Mouse (Mus musculus): Measurements from ENCODE around the gene Lmod1. TPM values are rescaled to one million over a fixed set of nuclear protein-coding genes. Genes with fewer than 3 reads are reported as not detected.
A peak's percentile ranks its signal among the peaks of the same experiment; 100 is the strongest.
"Not testable (repeated sequence)": the region's sequence is repeated elsewhere in the genome, so short reads cannot be mapped to it uniquely, and the experiment has no call there.

Gene Lmod1
- total RNA-seq, 2 experiments from 2014 or later = 1.7 to 3.8 TPM

- no peak for DNase-seq
Measured at GRCm38 (mm10) chr1:135362115-135362514, 37.5 kb downstream of the Lmod1 start.

- no peak for DNase-seq
Measured at GRCm38 (mm10) chr1:135363446-135363845, 38.8 kb downstream of the Lmod1 start.

- DNase-seq = no peak
Measured at GRCm38 (mm10) chr1:135366380-135366779, 41.8 kb downstream of the Lmod1 start.

DNA sequence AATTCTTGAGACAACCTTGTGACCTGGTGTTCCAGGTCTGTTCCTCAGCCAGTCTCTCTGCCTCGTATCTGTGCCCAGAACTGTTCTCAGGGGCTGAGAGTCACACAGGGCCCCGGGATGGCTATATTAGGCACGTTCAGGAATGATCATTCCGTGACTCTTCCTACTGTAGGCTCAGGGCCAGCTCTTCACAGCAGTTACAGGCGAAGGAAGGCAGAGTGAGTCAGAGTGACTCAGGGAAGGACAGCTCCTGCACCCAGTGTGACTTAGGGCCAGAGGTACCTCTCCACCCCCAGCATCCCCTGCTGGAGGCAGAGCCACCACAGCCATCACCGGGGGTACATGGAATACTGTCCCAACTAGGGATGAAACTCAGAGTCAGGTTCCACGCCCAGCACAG is 42.4 kb downstream of the Lmod1 start:
- DNase-seq = peak; percentile 54

GRCm38 (mm10) chr1:135367595-135367994 is 43.0 kb downstream of the Lmod1 start:
- DNase-seq = no peak

DNA sequence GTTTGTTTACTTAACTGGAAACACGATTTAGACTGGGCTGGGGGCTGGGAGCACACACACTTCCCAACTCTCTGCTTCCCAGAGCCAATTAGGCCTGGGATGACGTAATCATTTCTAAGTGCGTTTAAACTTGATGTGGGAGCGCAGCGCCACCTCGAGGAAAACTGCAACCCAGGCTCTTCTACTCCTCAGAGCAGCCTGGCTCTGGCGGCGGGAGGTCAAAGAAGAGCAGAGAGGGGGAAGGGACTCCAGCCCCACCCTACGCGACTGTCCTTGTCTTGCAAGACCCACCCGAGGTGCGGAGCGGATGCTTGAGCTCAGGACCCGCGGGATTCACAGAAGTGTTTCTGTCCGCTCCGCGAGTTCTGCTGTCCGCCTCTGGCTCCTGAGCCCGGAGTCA is 43.6 kb downstream of the Lmod1 start:
- peak; percentile 90 for DNase-seq

DNA sequence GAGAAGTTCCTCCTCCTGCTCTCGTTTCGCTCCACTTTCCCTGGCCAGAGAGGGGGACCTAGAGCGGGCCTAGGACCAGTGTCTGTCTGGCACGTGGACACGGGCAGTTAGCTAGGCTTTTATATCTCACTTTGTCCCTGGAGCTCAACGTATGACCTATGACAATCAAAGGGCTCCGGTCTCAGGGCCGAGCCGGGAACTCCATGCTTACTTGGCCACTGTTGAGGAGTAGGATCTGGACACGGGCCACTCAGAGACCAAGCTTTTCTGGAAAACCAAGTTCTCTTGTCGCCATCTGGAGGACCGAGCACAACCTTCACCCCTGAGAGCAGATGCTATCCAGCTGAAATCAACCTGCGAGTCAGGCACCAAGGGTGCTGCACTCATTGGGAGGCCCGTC is 44.4 kb downstream of the Lmod1 start:
- peak; percentile 76 for DNase-seq

DNA sequence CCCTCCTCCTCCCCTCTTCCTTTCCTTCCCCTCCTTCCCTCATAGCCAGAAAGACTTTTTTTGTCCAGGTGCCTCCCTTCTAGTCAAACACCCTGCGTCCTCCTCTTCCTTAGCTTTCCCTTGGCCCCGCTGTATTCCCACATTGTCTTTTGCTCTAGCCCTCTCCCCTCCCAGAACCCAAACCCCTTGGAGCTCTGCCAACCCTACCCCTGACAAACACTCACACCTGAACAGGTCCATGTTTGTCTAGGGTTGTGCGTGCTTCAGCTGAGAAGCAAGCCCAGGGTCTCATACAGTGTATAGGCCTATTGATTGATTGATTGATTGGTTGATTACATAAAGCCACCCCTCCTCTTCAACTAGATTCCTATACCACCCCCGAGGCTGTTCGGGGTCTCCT is 44.8 kb downstream of the Lmod1 start:
- no peak for DNase-seq

DNA sequence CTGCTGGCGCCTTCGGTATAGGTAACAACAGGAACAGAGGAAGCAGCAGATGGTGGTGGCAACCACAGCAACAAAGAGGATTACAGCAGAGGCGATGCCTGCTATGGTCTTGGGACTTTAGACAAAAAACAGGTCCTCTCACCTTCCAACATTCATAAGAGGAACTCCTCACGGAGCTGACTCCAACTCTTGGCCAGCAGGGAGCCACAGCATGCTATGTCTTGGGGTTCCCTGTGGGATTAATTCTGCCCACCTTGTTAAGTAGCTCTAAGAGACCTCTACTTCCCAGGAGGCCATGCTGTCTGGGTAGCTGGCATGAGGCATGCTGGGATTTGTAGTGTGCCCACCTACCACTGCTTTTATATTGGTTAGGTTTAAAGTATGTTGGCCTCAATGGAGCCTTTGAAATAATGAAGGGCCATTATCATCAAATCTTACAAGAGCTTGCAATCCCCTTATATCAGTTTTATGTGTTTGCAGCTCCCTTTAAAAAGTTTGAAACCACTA is 48.6 kb downstream of the Lmod1 start:
- DNase-seq = no peak

GRCm38 (mm10) chr1:135374175-135374867 is 49.7 kb downstream of the Lmod1 start:
- DNase-seq = peak; percentile 34

DNA sequence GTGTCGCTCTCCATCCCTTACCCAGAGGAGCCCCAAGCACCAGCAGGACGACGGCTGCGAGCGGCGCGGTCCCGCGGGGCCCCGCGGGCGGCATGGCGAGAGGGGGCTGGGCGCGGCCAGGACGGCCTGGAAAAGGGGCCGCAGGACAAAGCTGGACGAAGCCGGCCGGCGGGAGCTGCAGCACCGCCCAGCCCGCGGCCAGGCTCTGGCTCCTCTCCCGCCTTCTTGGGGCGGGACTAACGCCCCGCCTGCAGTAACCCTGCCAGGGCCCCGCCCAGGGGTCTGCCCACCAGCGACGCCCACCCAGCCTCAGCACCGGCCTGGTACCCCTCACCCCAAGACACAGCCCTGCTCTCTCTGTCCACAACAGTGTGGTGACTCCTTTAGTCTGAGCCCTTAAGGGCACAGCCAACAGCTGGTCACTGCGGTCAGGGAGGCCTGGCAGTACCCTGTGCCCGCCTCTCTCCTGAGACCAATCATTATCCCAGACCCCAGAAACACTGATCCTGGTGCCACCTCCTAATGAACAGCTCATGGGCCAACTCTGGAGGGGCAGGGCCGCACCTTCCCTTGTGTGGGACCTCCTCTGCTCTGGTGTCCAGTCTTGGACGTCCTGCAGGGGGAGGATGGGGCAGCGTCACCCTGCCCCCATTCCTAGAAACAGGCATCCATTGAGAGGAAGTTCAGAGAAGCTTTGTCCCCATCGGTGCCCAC is 50.4 kb downstream of the Lmod1 start, which contains the start of gene Shisa4:
TSS of gene Shisa4 (minus strand) at position 370 of the 714 bp plus-strand sequence.
- peak; percentile 79 for DNase-seq

GRCm38 (mm10) chr1:135378576-135378975 is 54.0 kb downstream of the Lmod1 start:
- DNase-seq = no peak

DNA sequence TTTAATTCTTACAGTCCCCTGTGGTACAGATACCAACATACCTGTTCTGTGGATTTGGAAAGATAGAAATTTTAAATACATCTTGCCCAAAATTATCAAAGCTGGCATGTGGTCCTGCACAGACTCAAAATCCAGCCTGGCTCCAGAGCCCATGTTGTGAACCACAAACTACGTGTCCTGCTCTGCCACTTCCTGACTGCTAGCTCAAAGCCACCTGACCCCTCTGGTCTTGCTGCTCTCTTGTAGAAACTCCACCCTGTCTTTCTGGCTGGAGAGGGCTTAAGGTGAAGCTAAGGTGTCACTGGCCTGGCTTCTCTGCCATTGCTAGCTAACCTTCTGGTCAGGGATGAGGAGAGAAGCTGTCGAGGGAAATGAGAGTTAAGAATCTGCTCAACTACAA is 54.4 kb downstream of the Lmod1 start:
- DNase-seq = no peak

- DNase-seq = no peak
Measured at GRCm38 (mm10) chr1:135380071-135380991, 55.7 kb downstream of the Lmod1 start.

GRCm38 (mm10) chr1:135381560-135381959 is 57.0 kb downstream of the Lmod1 start:
- DNase-seq = not testable (repeated sequence)

GRCm38 (mm10) chr1:135384171-135384570 is 59.6 kb downstream of the Lmod1 start:
- DNase-seq = no peak

DNA sequence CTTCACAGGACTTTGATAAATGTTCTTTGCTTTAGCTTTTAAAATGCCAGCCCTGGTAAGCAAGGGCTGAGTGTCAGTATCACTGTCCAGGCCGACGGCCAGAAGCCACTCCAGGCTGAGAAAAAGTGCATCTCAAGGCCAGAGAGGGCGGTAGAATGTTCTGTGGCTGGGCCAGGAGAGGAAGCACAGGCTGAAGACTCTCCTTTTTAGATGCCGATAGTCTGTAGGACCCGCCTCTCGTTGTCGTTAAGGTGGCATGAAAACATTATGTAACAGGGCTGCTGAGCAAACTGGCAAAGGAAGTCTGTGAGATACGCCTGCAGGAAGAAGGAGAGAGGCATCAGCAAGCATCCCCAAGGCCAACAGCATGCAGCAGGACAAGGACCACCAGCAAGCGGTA is 60.6 kb downstream of the Lmod1 start:
- no peak for DNase-seq

DNA sequence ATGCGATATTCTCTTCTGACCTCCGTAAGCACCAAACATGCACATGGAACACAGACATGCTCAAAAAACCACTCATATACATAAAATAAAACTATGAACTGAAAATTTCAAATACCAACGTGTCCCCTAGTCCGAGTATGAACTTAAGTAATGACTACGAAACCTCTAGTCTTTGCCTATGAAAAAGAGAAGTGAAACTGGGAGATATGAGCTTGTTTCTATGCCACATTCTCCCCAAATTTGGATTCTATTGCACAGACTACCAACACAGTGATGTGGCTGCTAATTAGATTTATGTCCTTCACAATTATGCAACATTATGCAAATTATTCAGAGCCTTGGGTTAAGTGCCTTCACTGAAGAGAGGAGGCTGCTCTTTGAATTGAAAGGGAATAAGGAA is 74.9 kb downstream of the Lmod1 start:
- no peak for DNase-seq

GRCm38 (mm10) chr1:135401452-135402110 is 77.0 kb downstream of the Lmod1 start:
- no peak for DNase-seq

- DNase-seq = no peak
Measured at GRCm38 (mm10) chr1:135405356-135405755, 80.7 kb downstream of the Lmod1 start.

- no peak for DNase-seq
Measured at GRCm38 (mm10) chr1:135408973-135409372, 84.4 kb downstream of the Lmod1 start.

GRCm38 (mm10) chr1:135410967-135411366 is 86.4 kb downstream of the Lmod1 start:
- peak; percentile 67 for DNase-seq
